Mouse (Mus musculus): Measurements from ENCODE around the gene Gtf2h2. TPM values are rescaled to one million over a fixed set of nuclear protein-coding genes. Genes with fewer than 3 reads are reported as not detected.
"Not testable (repeated sequence)": the region's sequence is repeated elsewhere in the genome, so short reads cannot be mapped to it uniquely, and the experiment has no call there.

The Gtf2h2 gene
- polyA plus RNA-seq, 2 experiments from 2014 or later, result 52.7 to 53.1 TPM

- no peak for ATAC-seq
Observed at GRCm38 (mm10) chr13:100483610-100484009, 8.8 kb downstream of the Gtf2h2 start.

- no peak for ATAC-seq
Observed at GRCm38 (mm10) chr13:100463527-100464222, 28.7 kb downstream of the Gtf2h2 start.

GRCm38 (mm10) chr13:100461336-100461735 is 31.0 kb downstream of the Gtf2h2 start:
- ATAC-seq, result no peak

- not testable (repeated sequence) for ATAC-seq
Observed at GRCm38 (mm10) chr13:100452415-100453127, 39.8 kb downstream of the Gtf2h2 start, which contains the start of gene Naip1. Gene Naip1, minus strand, starts transcription at chr13:100452869.

GRCm38 (mm10) chr13:100449495-100449894 is 42.9 kb downstream of the Gtf2h2 start:
- no peak for ATAC-seq

GRCm38 (mm10) chr13:100440116-100440515 is 52.3 kb downstream of the Gtf2h2 start:
- no peak for ATAC-seq

- ATAC-seq, result no peak
Observed at GRCm38 (mm10) chr13:100438701-100439100, 53.7 kb downstream of the Gtf2h2 start.

GRCm38 (mm10) chr13:100437322-100437825 is 55.0 kb downstream of the Gtf2h2 start:
- no peak for ATAC-seq

- not testable (repeated sequence) for ATAC-seq
Observed at GRCm38 (mm10) chr13:100436556-100437163, 55.7 kb downstream of the Gtf2h2 start.

- not testable (repeated sequence) for ATAC-seq
Observed at GRCm38 (mm10) chr13:100419958-100420357, 72.4 kb downstream of the Gtf2h2 start.

GRCm38 (mm10) chr13:100414428-100414827 is 78.0 kb downstream of the Gtf2h2 start:
- ATAC-seq, result no peak

Other genes with a start within 250 kb of the Gtf2h2 start
- gene Naip5, start 246.3 kb downstream of the Gtf2h2 start, polyA plus RNA-seq (2017; shearing (Covaris generic)), result 1 to 10 TPM; 5.7 TPM
- 1 to 10 TPM; 2.2 to 2.5 TPM for gene Naip6, start 174.9 kb downstream of the Gtf2h2 start, polyA plus RNA-seq (2017; shearing (Covaris generic))
- not detected for gene Naip1, start 39.7 kb downstream of the Gtf2h2 start, polyA plus RNA-seq (2017; shearing (Covaris generic))
- under 1 TPM; 0.22 to 0.59 TPM for gene Ocln, start 60.1 kb upstream of the Gtf2h2 start, polyA plus RNA-seq (2017; shearing (Covaris generic))
- 1 to 10 TPM; 5.1 to 5.5 TPM for gene Marveld2, start 124.4 kb upstream of the Gtf2h2 start, polyA plus RNA-seq (2017; shearing (Covaris generic))
- gene Ak6, start 158.4 kb upstream of the Gtf2h2 start, polyA plus RNA-seq (2017; shearing (Covaris generic)), result 100 to 1,000 TPM; 135 to 140 TPM
- 10 to 100 TPM; 20.9 to 26.3 TPM for gene Rad17, start 158.5 kb upstream of the Gtf2h2 start, polyA plus RNA-seq (2017; shearing (Covaris generic))
- gene Taf9, start 159.0 kb upstream of the Gtf2h2 start, polyA plus RNA-seq (2017; shearing (Covaris generic)), result 10 to 100 TPM in 1 of 2 experiments, 1 to 10 TPM in 1; 4.1 to 18.8 TPM
- gene Ccdc125, start 177.1 kb upstream of the Gtf2h2 start, polyA plus RNA-seq (2017; shearing (Covaris generic)), result 10 to 100 TPM; 23.3 to 25.2 TPM
- gene Cdk7, start 238.4 kb upstream of the Gtf2h2 start, polyA plus RNA-seq (2017; shearing (Covaris generic)), result 10 to 100 TPM; 68.3 to 77.4 TPM